Mouse (Mus musculus): ENCODE measurements around the gene Slc25a45.
"Not testable (repeated sequence)": the region's sequence is repeated elsewhere in the genome, so short reads cannot be mapped to it uniquely, and the experiment has no call there.

The Slc25a45 gene

DNA sequence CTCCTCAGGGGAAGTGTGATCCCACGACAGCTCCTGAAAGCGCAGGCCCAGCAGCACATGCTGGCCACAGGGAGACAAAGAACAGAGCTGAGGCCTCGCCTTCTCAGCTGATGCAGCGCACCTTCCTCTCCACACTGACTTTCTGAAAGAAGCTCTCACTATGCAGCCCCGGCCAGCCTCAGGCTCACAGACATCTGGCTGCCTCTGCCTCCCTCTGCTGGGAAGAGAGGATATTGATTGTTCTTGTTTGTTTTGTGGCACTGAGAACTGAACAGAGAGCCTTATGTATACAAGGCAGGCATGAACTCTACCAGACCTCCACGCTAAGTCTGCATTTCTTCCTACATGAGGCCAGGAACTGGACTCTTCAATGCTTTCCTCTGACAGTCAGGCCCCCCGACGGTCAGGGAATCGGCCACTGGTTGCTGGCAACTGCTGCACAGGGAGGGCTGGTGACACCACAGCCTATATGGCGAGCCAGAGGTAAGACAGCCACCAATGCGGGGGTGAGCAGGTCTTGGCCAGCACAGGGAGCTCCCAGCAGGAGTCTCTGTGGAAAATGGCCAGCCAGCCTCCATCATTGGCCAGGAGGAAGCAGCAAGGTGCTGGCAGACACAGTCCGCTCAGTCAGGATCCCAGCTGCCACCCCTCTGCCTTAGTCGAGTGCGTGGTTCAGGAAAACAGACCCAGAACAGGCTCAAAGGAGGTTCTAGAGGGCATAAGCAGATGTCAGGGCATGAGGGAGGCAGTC, 15.1 kb upstream of the Slc25a45 start:
- DNase-seq: no peak

DNA sequence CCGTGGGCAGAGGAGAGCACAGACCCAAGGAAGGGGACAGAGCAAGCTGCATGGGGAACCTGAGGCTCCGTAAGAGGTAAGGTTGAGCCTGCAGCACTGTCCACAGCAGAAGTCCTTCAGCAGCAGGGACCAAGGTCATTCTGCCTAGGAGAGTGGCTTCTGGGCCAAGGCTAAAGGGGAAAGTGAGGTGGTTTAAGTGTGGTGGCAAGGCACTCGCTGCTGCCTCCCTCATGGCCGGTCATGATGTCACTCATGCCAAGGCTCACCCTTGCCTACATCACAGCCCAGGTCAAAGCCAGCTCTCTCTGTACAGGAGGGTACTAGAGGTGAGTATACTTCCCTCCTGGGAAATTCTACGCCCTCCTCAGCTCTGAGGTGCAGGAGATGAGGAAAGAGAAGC, 13.8 kb upstream of the Slc25a45 start:
- DNase-seq: no peak

DNA sequence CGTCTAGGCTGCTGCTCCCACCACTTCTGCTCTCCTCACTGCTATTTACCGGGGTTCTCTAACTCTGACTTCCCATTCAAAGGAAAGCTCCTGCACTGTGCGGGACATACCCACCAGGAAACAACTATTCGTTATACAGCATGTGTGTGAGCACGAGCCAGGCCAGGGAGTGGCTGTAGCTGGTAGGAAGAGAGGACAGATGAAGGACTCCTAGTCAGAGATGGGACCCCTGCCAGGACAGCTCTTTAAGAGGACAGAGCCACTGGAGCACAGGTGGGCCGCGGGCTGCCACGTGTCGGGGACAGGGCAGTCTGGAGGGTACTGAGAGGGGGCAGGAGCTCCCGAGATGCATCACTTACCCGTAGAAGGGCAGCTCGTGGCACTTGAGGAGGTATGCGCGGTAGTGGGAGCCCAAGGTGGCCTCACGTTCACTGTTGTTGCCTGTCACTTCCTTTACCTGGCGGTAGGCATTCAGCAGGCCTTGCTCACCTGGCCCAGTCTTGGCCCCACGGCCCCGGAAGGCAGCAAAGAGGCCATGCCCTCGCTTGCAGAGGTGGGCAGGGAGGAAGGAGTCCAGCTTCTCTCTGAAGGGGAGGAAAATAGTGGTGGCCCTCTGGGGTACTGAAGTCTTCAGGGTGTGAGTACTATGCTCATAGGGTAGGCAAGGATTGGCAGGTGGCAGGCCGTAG, 12.8 kb upstream of the Slc25a45 start:
- DNase-seq: no peak

DNA sequence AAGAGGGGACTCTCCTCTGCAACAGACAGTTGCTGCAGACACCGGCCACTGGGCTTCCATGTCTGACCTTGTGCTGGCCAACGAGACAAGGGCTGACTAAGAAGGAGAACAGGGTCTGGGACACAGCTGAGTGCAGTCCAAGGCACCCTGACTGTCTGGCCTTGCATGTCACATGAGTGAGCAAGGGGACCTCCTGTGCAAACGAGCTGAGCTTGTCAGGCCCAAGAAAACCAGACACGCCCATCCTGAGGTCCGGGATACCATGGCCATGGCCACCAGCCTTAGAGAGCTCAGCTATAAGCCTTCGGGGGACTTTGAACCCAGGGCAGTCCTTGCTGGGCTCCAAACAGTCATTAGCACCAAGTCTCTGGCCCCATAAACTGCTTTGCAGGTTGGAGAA, 9.5 kb upstream of the Slc25a45 start:
- no peak for DNase-seq

DNA sequence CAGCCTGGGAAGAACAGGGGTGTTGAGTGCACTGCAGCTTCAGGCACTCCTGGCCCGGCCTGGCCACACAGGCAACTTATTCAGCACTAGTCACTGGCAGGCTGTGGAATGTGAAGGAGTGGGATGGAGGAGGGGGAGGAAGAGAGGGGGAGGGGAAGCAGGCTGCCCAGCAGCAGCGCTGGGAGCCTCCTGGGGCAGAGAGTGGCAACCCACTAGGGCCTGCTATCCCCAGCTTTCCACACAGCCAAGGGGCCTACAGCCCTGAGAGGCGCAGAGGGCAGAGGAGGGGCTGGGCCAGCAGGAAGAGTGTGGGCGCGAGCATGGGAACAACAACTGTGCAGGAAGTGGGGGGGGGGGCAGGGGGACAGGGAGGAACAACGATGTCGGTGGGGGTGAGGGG, 6.3 kb upstream of the Slc25a45 start:
- DNase-seq: peak; percentile 82

DNA sequence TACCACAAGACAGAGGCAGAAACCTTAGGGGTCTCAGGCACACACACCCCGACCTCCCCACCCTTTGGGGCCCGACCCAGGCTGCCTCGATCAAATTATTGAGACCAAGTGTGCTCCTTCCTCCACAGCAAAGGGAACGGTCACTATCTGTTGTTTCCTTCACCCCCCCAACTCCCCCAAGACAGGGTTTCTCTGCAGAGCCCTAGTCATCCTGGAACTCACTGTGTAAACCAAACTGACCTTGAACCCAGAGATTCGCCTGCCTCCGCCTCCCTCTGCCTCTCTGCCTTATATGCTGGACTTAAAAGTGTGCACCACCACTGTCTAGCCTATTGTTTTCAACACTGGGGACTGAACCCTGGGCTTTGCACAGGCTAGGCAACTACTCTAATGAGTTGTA, 5.9 kb upstream of the Slc25a45 start:
- DNase-seq: no peak

DNA sequence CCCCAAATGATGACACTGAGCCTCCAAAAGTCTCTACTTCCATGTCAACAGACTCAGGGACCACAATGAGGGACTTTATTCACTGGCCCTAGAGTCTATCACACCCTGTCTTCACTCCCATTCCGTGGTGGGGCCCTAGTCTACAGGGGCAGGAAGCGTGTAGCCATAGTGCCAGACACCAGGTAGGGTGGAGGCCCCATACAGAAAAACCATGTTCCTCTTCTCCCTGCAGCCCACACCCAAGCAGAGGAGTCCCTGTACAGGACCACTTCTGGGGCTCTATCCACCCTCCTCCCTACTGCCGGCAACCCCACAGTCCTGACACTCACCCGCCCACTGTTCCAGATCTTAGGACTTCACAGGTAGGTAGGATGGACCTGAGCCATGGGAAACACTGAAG, 5.1 kb upstream of the Slc25a45 start:
- no peak for DNase-seq

DNA sequence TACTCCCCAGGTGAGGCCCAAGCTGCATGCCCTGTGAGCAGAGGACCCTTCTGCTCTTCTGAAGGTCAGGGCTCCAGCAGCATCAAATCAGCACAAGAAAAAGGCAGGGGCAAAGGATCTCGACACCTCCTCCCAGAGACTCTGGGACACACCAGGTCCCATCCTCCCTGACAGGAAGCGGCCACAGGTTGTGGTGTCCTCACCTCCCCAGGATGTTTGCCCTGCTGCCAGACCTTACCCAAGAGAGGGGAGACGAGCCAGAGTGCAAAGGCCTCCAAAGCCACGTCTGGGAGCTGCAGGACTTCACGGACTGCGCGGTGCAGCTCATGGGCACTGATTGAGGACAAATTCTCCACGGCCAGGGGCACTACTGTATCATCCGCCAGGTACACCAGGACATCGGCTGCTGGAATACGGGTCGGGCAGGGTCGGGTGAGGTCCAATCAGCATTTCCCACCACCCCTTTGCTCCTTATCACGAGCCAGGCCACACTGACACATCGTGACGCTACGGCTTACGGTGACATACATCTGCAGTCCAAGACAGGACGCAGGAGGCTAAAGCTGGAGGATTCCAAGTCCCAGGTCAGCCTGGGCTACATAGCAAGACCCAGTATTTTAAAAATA, 4.6 kb upstream of the Slc25a45 start:
- no peak for DNase-seq

DNA sequence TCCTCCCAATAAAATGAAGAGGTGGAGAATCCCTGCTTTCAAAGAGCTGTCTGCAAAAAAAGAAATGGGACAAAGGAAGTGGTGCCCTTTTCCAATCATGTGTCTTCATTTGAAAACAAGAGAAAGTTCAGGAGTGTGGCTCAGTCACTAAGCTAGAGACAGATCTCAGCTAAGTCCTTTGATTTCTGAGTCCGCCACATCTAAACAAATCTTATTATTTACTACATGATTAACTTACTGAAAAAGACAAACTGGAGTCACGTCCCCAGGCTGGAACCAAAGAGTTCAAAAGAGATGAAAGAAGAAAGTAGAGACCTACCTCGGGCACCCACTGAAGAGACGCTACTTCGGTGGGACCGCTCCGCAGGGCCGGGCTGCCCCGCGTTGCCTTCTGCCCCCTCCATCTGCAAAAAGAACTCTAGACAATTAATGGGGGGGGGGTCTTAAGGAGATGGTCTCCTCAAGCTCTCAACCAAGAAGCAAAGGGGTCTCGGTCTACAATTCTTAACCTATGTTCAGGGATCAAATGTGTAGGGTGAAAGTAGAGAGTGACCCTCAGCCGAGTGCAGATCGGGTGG, 3.1 kb upstream of the Slc25a45 start:
- DNase-seq: no peak

DNA sequence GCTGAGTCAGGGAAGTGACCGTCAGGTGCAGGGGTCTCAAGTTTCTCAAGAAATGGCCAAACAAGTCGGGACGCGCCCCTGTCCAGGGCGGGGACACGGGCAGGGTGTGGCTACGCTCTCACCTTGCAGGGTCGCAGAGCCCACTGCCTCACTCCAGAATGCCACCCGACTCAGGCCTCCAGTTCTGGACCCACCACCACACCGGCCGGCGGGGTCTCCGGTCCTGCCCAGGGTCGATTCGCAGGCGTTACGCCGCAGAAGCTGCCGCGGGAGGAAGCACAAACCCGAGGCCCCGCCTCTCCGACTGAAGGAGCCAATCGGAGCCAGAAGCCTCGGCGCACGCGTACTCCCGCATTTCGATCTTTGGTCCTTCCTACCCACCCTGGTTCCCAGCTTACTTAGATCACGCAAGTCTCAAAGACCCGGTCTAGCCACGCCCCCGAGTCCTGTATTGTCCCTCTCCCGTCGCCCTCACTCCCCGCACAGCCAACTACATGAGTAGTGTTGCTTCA, 2.6 kb upstream of the Slc25a45 start, which contains the start of gene Frmd8:
Gene Frmd8 (minus strand): TSS at position 306 of the 512 bp plus-strand sequence.
- peak; percentile 98 for DNase-seq

DNA sequence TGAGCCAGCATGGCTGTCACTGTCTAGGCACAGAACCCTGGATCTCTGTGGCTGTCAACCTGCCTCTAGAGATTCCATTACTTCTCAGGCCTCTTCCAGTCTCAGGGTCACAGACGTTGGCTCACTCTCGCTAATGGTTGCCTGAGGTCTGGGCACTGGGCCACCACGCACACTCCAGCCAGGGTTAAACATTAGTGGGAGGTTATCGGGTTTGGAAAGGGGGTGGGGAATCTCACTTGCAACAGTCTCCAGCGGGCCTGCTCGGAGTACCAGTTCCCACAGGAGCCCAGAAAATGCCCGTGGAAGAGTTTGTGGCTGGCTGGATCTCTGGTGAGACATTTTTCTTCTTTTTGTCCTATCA, 734 bp downstream of the Slc25a45 start:
- no peak for DNase-seq

DNA sequence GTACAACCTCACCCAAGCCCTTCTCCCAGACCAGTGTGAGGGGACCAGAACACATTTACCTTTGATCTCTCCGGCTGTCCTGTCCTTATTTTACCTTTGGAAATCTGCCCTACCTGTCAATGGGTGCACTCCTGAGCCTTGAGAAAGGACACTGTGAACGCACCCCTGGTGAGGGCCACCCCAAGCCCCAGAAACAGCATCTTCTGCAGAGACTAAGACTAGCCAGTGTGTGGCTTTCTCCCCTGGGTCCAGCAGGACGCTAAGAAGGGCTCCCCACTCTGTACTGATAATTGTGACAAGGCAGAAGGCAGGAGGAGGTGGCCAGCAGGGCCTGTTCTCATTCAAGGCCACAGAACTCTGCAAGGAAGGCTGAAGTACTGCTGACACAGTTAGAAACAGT, 1.3 kb downstream of the Slc25a45 start:
- DNase-seq: no peak

DNA sequence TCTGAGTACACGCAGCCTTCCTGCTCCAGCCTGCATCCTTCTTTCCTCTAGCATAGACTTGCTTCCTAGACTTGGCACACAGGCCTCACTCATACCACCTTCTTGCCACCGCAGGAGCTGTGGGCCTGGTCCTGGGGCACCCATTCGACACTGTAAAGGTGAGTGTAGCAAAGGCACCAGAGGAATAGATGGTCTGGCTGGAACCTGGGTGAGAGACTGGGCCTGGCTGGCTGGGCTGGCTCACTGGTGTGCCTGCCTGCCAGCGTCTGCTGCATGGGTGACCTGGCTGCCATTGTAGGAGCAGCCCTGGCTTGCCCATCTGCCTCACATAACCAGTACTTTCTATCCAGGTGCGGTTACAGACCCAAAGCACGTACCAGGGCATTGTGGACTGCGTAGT, 2.1 kb downstream of the Slc25a45 start:
- no peak for DNase-seq

DNA sequence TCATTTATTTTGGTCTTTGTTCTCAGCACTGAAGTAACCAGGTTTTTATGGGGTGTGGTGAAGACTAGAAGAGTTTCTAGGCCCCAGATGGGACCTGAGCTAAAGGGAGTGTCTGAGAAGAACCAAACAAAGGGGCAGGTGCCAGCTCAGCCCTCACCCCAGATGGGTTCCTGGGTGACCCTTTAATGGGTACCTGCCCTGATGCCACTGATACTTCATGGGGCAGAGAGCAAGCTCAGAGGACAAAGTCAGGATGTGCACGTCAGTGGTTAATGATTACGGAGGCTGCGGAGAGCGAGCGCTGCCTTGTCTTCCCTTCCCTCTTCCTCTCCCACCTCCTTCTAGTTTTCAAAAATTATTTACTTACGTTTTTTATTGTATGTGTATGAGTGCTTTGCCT, 3.5 kb downstream of the Slc25a45 start:
- no peak for DNase-seq

DNA sequence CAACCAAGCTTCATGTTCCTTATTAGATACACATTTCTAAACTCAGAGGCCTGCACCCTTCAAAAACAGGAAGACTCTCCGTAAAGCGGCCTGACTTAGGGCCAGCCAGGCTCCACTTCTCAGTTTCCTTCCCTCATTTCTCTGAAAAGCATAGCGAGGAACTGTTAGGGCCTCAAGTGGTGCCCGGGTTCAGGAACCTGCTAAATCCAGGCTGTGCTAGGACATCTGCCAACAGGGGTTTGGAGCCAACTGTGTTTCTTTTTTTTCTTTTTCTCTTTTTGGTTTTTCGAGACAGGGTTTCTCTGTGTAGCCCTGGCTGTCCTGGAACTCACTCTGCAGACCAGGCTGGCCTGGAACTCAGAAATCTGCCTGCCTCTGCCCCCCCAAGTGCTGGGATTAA, 4.5 kb downstream of the Slc25a45 start:
- DNase-seq: not testable (repeated sequence)

DNA sequence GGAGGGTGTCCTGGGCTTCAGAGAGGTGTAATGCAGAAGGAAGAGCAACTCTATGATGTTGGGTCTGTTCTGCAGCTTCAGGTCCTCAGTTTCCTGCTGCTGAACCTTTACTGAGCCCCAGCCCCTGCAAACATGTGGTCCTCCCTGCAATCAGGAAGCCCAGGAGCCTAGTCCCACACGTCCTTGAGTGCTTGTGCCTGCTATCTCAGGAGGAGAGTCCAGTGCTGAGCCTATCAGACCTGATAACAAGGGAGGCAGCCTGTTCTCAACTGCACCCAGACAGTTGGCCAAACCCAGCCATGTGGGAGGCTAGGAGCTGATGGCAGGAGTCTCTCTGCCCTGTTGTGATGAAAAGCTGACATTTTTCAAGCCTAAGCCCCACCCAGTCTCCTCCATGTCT, 6.3 kb downstream of the Slc25a45 start:
- no peak for DNase-seq

DNA sequence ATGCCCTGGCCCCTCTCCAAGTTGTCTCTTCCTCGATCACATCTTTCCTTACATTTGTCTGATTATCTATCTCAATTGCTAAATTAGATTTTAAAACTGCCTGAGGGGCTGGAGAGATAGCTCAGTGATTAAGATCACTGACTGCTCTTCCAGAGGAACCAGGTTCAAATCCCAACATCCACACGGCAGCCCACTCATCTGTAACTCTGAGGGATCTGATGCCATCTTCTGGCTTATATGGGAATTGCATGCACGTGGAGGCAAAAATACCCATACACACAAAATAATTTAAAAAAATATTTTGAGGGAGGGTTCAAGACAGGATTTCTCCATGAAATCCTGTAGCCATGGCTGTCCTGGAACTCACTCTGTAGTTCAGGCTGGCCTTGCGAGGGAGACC, 8.2 kb downstream of the Slc25a45 start:
- peak; percentile 30 for DNase-seq

DNA sequence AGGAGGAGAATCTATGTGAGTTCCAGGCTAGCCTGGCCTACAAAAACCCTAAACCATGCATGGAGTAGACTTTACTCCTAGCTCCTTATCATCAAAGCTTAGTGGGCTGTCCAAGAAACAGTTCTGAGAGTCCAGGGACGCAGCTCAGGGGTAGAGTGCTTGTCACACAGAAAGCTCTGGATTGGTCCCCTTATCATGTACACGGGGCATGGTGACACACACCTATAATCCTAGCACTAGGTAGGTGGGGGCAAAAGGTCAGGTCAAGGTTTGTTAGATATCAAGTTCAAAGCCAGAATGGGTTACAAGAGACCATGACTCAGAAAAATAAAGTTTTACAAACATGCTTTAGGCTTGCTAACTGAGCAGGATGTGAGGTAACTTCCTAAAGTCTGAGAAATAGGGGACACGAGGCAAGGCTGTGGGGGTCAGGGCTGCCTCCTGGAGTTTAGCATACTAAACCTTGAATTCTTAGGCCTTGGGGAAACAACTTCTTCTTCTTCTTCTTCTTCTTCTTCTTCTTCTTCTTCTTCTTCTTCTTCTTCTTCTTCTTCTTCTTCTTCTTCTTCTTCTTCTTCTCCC, 9.7 kb downstream of the Slc25a45 start:
- no peak for DNase-seq

DNA sequence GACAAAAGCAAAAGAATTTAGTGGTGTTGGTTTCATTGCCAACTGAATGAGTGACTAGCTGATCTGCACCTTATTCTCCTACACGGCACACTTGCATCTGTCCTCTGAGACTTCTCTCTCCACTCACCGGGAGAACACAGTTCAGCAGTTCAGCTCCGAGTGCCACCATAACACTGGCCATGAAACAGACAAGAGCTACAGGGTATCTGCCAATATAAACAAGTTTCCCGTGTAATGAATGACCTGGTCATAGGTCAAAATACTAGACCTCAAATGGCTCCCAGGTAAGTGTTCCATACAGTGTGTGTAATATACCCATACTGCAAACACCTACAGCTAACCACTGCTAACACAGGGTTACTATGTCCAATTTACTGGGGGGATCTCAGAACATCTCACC, 11.6 kb downstream of the Slc25a45 start:
- DNase-seq: no peak

DNA sequence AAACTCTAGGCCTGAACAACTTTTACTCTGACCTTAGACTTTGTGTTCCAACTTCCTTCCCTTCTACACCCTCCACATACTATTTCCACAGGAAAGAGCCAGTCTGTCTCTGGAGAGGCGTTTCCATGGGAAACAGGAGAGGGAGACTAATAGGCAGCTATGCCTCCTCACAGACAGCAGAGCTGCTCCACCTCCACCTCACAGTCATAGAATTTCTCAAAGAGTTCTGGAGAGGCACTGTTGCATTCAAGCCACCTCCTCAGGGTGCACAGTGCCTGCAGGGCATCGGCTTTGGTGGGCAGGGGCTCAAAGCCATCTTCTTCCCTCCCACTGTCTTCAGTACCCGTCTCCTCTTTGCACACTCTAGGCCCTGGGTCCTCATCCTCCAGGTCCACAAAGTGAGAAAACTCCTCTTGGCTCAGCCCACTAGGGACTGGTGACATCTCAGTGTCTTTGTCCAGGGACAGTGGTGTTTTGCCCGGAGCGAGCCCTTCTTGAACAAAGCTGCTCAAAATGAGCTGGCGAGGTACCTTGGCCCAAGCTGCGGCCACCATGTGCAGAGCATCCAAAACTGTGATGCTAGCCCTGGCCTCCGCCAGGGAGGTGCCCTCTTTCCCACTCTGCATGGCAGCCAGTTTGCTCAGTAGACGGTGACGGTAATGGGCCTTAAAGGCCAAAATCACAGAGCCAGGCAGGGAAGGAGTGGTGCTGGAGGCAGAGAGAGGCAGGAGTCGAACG, 14.1 kb downstream of the Slc25a45 start:
- no peak for DNase-seq

DNA sequence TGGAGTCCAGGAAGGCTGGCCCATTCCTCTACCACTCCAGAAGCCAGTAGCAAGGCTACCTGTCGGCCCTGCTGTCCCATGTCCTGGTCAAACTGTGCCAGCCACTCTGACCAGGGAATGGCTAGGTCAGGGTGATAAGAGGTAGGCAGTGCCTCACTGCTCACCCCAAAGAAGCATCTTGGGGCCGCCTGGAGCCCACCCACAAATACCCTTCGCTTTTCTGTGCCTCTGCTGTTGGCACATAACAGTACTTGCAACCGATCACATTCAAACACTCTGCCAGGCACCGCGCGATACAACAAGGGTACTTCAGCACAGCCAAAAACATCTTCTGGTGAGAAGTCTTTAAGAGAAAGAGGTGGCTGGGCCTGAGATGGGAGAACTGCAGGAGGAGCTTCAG, 14.7 kb downstream of the Slc25a45 start:
- DNase-seq: no peak

DNA sequence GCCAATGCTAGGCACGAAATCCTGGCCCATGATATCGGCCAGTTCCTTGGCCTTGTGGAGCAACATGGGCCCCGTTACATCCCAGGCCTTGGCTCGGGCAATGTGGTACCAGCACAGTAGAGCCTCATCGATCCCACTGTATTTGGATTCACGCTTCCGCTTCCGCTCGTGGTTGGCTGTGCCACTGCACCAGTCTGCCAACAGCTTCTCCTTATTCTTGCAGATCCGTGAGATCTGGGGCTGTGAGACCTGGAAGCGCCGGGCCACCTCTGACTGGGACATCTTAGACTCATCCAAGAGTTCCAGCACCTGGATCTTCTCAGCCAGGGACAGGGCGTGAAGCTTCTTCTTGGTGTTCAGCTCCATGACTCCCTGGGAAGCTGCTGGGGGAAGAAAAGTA, 15.1 kb downstream of the Slc25a45 start:
- no peak for DNase-seq

All from embryo, embryonic 11 days (tissue).